Mouse (Mus musculus): ENCODE data around the gene Mlec. TPM values are rescaled to one million over a fixed set of nuclear protein-coding genes. Genes with fewer than 3 reads are reported as not detected.
"Not testable (repeated sequence)": the region's sequence is repeated elsewhere in the genome, so short reads cannot be mapped to it uniquely, and the experiment has no call there.

The Mlec gene
- polyA plus RNA-seq, 1 experiment from 2014 or later, result 25.3 TPM

- H3K4me2 ChIP-seq (replicated peaks), result no peak overlapping the region
- no peak for ATAC-seq
- H3K9me3 ChIP-seq, result no peaks in the 10 kb centered on the region
- H3K9ac ChIP-seq (replicated peaks), result no peak overlapping the region
- no peaks in the 10 kb centered on the region for H3K27me3 ChIP-seq
- H3K36me3 ChIP-seq, result peaks cover 52% of the 10 kb centered on the region
- WGBS, result 96% methylated on average over 12 of the region's 12 CpGs
- no peak overlapping the region for H3K4me3 ChIP-seq (replicated peaks)
- peaks cover 13% of the 10 kb centered on the region; the same call in 1 of the 2 replicates for H3K4me1 ChIP-seq (replicated peaks)
- H3K27ac ChIP-seq, result no peak overlapping the region
Measured at GRCm38 (mm10) chr5:115113244-115113643, 44.7 kb downstream of the Mlec start.

- 88% methylated on average over 8 of the region's 8 CpGs for WGBS
- no peak for ATAC-seq
- H3K9me3 ChIP-seq, result no peaks in the 10 kb centered on the region
- no peaks in the 10 kb centered on the region for H3K27me3 ChIP-seq
- H3K4me2 ChIP-seq (replicated peaks), result no peak overlapping the region
- no peak overlapping the region for H3K4me3 ChIP-seq (replicated peaks)
- H3K9ac ChIP-seq (replicated peaks), result no peak overlapping the region
- peaks cover 13% of the 10 kb centered on the region; the same call in 1 of the 2 replicates for H3K4me1 ChIP-seq (replicated peaks)
- no peak overlapping the region for H3K27ac ChIP-seq
- peaks cover 44% of the 10 kb centered on the region for H3K36me3 ChIP-seq
Measured at GRCm38 (mm10) chr5:115111156-115111555, 46.8 kb downstream of the Mlec start.

GRCm38 (mm10) chr5:115103253-115103652 is 54.7 kb downstream of the Mlec start:
- not testable (repeated sequence) for H3K27ac ChIP-seq; H3K9ac ChIP-seq (replicated peaks); H3K4me2 ChIP-seq (replicated peaks); H3K4me3 ChIP-seq (replicated peaks); H3K27me3 ChIP-seq; H3K9me3 ChIP-seq; ATAC-seq; H3K4me1 ChIP-seq (replicated peaks)
- H3K36me3 ChIP-seq, result peaks cover 33% of the 10 kb centered on the region
- WGBS, result 95% methylated on average over 23 of the region's 23 CpGs

GRCm38 (mm10) chr5:115102231-115102630 is 55.7 kb downstream of the Mlec start:
- no peak overlapping the region for H3K4me2 ChIP-seq (replicated peaks)
- H3K36me3 ChIP-seq, result peaks cover 43% of the 10 kb centered on the region
- H3K4me1 ChIP-seq (replicated peaks), result no peaks in the 10 kb centered on the region
- H3K9ac ChIP-seq (replicated peaks), result no peak overlapping the region
- no peak overlapping the region for H3K4me3 ChIP-seq (replicated peaks)
- H3K27me3 ChIP-seq, result no peaks in the 10 kb centered on the region
- no peak overlapping the region for H3K27ac ChIP-seq
- no peak for ATAC-seq
- H3K9me3 ChIP-seq, result no peaks in the 10 kb centered on the region
- WGBS, result 91% methylated on average over 2 of the region's 2 CpGs

- Histone ChIP-seq H3K27ac (no peak overlapping the region), H3K27me3 (no peaks in the 10 kb centered on the region), H3K36me3 (peaks cover 58% of the 10 kb centered on the region), H3K4me1 (replicated peaks) (no peaks in the 10 kb centered on the region), H3K4me2 (replicated peaks) (no peak overlapping the region), H3K9me3 (no peaks in the 10 kb centered on the region), H3K4me3 (replicated peaks) (no peak overlapping the region), H3K9ac (replicated peaks) (no peak overlapping the region)
- 88% methylated on average over 6 of the region's 6 CpGs for WGBS
- ATAC-seq, result no peak
Measured at GRCm38 (mm10) chr5:115100473-115100872, 57.5 kb downstream of the Mlec start.

DNA sequence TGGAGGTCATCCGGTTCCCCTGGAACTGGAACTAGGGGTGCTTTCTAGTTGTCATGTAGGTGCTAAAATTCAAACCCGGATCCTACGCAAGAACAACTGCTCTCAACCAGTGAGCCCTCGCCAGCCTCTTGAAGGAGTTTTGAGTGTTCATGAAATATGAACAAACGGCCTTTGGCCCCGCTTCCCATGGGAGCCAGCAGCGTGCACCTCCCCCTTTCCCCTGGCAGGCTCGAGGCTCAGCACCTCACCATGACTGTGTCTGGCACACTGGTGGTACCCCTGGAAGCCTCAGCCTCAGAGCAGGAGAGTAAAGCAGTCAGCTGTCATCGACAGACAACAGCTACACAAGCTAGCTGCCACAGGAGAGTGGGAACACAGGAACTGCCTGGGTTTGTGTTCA is 58.0 kb downstream of the Mlec start:
- Histone ChIP-seq H3K27me3 (no peaks in the 10 kb centered on the region), H3K4me2 (replicated peaks) (no peak overlapping the region), H3K4me1 (replicated peaks) (no peaks in the 10 kb centered on the region), H3K27ac (no peak overlapping the region), H3K4me3 (replicated peaks) (no peak overlapping the region), H3K9ac (replicated peaks) (no peak overlapping the region), H3K36me3 (peaks cover 63% of the 10 kb centered on the region), H3K9me3 (no peaks in the 10 kb centered on the region)
- no peak for ATAC-seq
- 87% methylated on average over 9 of the region's 9 CpGs for WGBS

GRCm38 (mm10) chr5:115099530-115099929 is 58.4 kb downstream of the Mlec start:
- Histone ChIP-seq H3K36me3 (peaks cover 67% of the 10 kb centered on the region), H3K4me1 (replicated peaks) (no peaks in the 10 kb centered on the region), H3K4me2 (replicated peaks) (no peak overlapping the region), H3K9me3 (no peaks in the 10 kb centered on the region), H3K27ac (no peak overlapping the region), H3K9ac (replicated peaks) (no peak overlapping the region), H3K4me3 (replicated peaks) (no peak overlapping the region), H3K27me3 (no peaks in the 10 kb centered on the region)
- 85% methylated on average over 5 of the region's 5 CpGs for WGBS
- no peak for ATAC-seq

DNA sequence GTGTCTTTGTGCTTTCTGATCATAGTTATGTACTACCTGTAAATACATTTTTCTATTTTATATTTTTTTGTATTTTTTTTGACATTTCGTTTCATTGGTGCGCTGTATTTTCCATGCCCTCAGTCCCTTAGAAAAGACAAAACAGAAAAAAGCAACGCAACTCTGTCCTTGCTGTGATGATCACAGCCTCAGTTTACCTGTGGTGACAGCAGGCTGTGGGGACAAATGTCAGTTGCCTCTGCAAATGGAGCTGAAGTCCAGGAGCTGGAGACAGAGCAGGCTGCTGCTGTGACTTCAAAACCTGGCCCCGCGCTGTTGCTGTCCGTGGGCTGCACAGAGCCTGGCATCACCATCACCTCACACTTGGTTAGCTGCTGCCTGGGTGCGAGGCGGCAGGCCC is 59.8 kb downstream of the Mlec start, which contains the start of gene Gm10401:
Gene Gm10401, minus strand, starts transcription at position 101 of the 400 bp plus-strand sequence.
- no peak within 1 kb of the TSS for H3K9ac ChIP-seq (replicated peaks)
- over 99% methylated on average over 8 of the region's 8 CpGs for WGBS
- no peaks in the 10 kb centered on the region for H3K9me3 ChIP-seq
- H3K4me2 ChIP-seq (replicated peaks), result no peak within 1 kb of the TSS
- no peak within 1 kb of the TSS for H3K27ac ChIP-seq
- H3K4me3 ChIP-seq (replicated peaks), result no peak within 1 kb of the TSS
- H3K36me3 ChIP-seq, result peaks cover 70% of the 10 kb centered on the region
- no peak for ATAC-seq
- H3K27me3 ChIP-seq, result no peaks in the 10 kb centered on the region
- no peaks in the 10 kb centered on the region for H3K4me1 ChIP-seq (replicated peaks)

Other genes starting within 250 kb of the Mlec start
- 0.28 TPM in 1 of 2 replicates, not detected in the other for gene Oasl1, start 234.9 kb downstream of the Mlec start, polyA plus RNA-seq (2015; fragmentation: Nextera tagmentation; extraction: Ambion mirVana)
- gene 2210016L21Rik, start 216.0 kb downstream of the Mlec start, polyA plus RNA-seq (2015; fragmentation: Nextera tagmentation; extraction: Ambion mirVana), result 87.9 and 91.5 TPM in 2 replicates
- gene Hnf1a, start 187.1 kb downstream of the Mlec start, polyA plus RNA-seq (2015; fragmentation: Nextera tagmentation; extraction: Ambion mirVana), result 0.06 TPM in 1 of 2 replicates, not detected in the other
- 17.6 TPM in 2 replicates for gene Sppl3, start 147.0 kb downstream of the Mlec start, polyA plus RNA-seq (2015; fragmentation: Nextera tagmentation; extraction: Ambion mirVana)
- gene Gm10401, start 59.9 kb downstream of the Mlec start, polyA plus RNA-seq (2015; fragmentation: Nextera tagmentation; extraction: Ambion mirVana), result 39.0 and 41.9 TPM in 2 replicates
- gene Acads, start 38.8 kb downstream of the Mlec start, polyA plus RNA-seq (2015; fragmentation: Nextera tagmentation; extraction: Ambion mirVana), result 21.0 and 25.1 TPM in 2 replicates
- gene Unc119b, start 23.2 kb downstream of the Mlec start, polyA plus RNA-seq (2015; fragmentation: Nextera tagmentation; extraction: Ambion mirVana), result 37.4 and 43.4 TPM in 2 replicates
- 2.0 and 2.7 TPM in 2 replicates for gene Cabp1, start 36.2 kb upstream of the Mlec start, polyA plus RNA-seq (2015; fragmentation: Nextera tagmentation; extraction: Ambion mirVana)
- gene Pop5, start 77.7 kb upstream of the Mlec start, polyA plus RNA-seq (2015; fragmentation: Nextera tagmentation; extraction: Ambion mirVana), result 87.7 and 110 TPM in 2 replicates
- gene Rnf10, start 114.7 kb upstream of the Mlec start, polyA plus RNA-seq (2015; fragmentation: Nextera tagmentation; extraction: Ambion mirVana), result 146 and 160 TPM in 2 replicates
- 51.8 and 56.8 TPM in 2 replicates for gene Coq5, start 121.5 kb upstream of the Mlec start, polyA plus RNA-seq (2015; fragmentation: Nextera tagmentation; extraction: Ambion mirVana)
- 1,401 and 1,414 TPM in 2 replicates for gene Dynll1, start 142.8 kb upstream of the Mlec start, polyA plus RNA-seq (2015; fragmentation: Nextera tagmentation; extraction: Ambion mirVana)
- gene Srsf9, start 169.0 kb upstream of the Mlec start, polyA plus RNA-seq (2015; fragmentation: Nextera tagmentation; extraction: Ambion mirVana), result 193 and 203 TPM in 2 replicates
- gene Gatc, start 183.0 kb upstream of the Mlec start, polyA plus RNA-seq (2015; fragmentation: Nextera tagmentation; extraction: Ambion mirVana), result 34.2 and 37.0 TPM in 2 replicates
- 54.2 and 56.7 TPM in 2 replicates for gene Triap1, start 183.0 kb upstream of the Mlec start, polyA plus RNA-seq (2015; fragmentation: Nextera tagmentation; extraction: Ambion mirVana)
- 973 and 974 TPM in 2 replicates for gene Cox6a1, start 190.8 kb upstream of the Mlec start, polyA plus RNA-seq (2015; fragmentation: Nextera tagmentation; extraction: Ambion mirVana)

Measured in midbrain, embryonic 13.5 days (tissue).